In the genomic region with DNA sequence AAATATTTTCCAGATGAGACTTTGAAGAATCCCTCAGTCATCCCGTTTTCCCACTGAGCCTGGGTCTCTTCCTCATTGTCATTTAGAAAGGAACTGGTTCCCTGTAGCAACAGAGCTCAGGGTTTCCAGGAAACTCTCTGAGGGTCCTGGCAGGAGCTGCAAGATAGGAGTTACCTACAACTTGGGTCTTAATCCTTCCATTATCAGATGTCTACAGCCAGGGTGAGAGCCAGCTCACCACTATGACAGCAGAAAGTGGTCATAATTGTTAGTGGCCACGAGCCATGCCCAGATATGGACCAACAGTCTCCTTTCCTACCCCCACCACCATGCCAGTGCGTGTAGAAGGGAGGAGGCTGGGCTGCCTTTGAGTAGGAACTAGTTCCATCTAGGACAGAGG, we compare ENCODE assay signal across 20 mouse cellular contexts. TPM values are rescaled to one million over a fixed set of nuclear protein-coding genes. Genes with fewer than 3 reads are reported as not detected.
DNase-seq lines count a peak whose midpoint lies in the region; ATAC-seq and TF ChIP-seq lines count a peak whose summit lies in the region.
"Not testable (repeated sequence)": the region's sequence is repeated elsewhere in the genome, so short reads cannot be mapped to it uniquely, and the experiment has no call there.
"Had no signal": no experiment of that assay in that cellular context is flagged by ENCODE, and none has a peak within 500 bp of the region (broad histone marks: within the 10 kb centered on the region; RNA-seq: fewer than 3 reads in every experiment).

No protein-coding gene starts in this region.

- not testable (repeated sequence) for H3K9ac ChIP-seq in liver, embryonic 12.5 days; liver, embryonic 14.5 days (replicated peaks)

- not testable (repeated sequence) for H3K36me3 ChIP-seq in liver, embryonic 12.5 days; liver, embryonic 14.5 days (replicated peaks; ENCODE audit: control insufficient read depth, insufficient read depth, low read depth)

- not testable (repeated sequence) for H3K4me3 ChIP-seq in liver, embryonic 12.5 days; liver, embryonic 14.5 days (ENCODE audit: insufficient read depth in 1 of 2, low read depth in 2 of 2, low read length in 2 of 2)

- peak; percentile 74 for ATAC-seq in liver, embryonic 12.5 days
- ATAC-seq in liver, embryonic 14.5 days (ENCODE audit: insufficient read depth), result peak; percentile 37; the same call in 1 of the 2 replicates
- ATAC-seq in megakaryocyte-erythroid progenitor cell, adult 5-6 weeks (replicated peaks; ENCODE audit: low FRiP score, low TSS enrichment, poor library complexity, severe bottlenecking), result peak; percentile 62

- H3K27ac ChIP-seq in liver, embryonic 12.5 days; liver, embryonic 14.5 days: not testable (repeated sequence)

- peaks cover 22% of the 10 kb centered on the region for H3K4me1 ChIP-seq in liver, embryonic 12.5 days
- H3K4me1 ChIP-seq in liver, embryonic 14.5 days (replicated peaks; ENCODE audit: control insufficient read depth in 2 of 2, insufficient read depth in 2 of 2, low read length in 1 of 2), result not testable (repeated sequence)

- TF ChIP-seq EP300 in liver, embryonic 14.5 days (IDR thresholded peaks at IDR 0.05; ENCODE audit: low read depth), result not testable (repeated sequence)

- H3K4me2 ChIP-seq in liver, embryonic 12.5 days, result 0 out of 2 replicates have a peak overlapping the region, but pooled peaks have one; percentile 20
- not testable (repeated sequence) for H3K4me2 ChIP-seq in liver, embryonic 14.5 days (ENCODE audit: low read depth)

- H3K27me3 ChIP-seq in liver, embryonic 12.5 days (replicated peaks); liver, embryonic 14.5 days (ENCODE audit: control insufficient read depth, insufficient read depth, low read length): not testable (repeated sequence)

- not testable (repeated sequence) for H3K9me3 ChIP-seq in liver, embryonic 12.5 days (replicated peaks); liver, embryonic 14.5 days (ENCODE audit: control insufficient read depth, low read length)

- TF ChIP-seq CTCF in liver, embryonic 14.5 days (IDR thresholded peaks at IDR 0.05; ENCODE audit: low read depth), result not testable (repeated sequence)

- WGBS in liver, embryonic 12.5 days (ENCODE audit: insufficient replicate concordance), result 29% methylated on average over 3 of the region's 3 CpGs
- 20% methylated on average over 3 of the region's 3 CpGs for WGBS in liver, embryonic 14.5 days (ENCODE audit: insufficient replicate concordance)

- DNase-seq in heart, adult 11 months, result peak; percentile 48
- not testable (repeated sequence) for DNase-seq in liver, embryonic 14.5 days (ENCODE audit: low read depth in 3 of 3, low spot score in 3 of 3)
- peak; percentile 1 for DNase-seq in testis, postnatal 14 days (ENCODE audit: low spot score)

RNA-seq across cellular contexts. Expression of gene Pum2, which starts 23.9 kb away (rescaled TPM):
- polyA plus RNA-seq in liver, embryonic 12.5 days (2016; fragmentation: Nextera tagmentation; extraction: Ambion mirVana), result 26.5 and 26.7 TPM in 2 replicates
- 17.3 and 20.6 TPM in 2 replicates for polyA plus RNA-seq in liver, embryonic 14.5 days (2012; rRNA removed)
- 18.4 and 20.8 TPM in 2 replicates for polyA plus RNA-seq in liver, embryonic 14.5 days (2014; fragmentation: Nextera tagmentation; extraction: Ambion mirVana)
- 111 and 154 TPM in 2 replicates for total RNA-seq in megakaryocyte-erythroid progenitor cell, adult 5-6 weeks (2014; fragmentation: Nextera tagmentation)
- 109 and 153 TPM in 2 replicates for total RNA-seq in megakaryocyte-erythroid progenitor cell, adult 5-6 weeks (2017)

RNA-seq across cellular contexts. Expression of gene Slc7a15, which starts 51.2 kb away (rescaled TPM):
- polyA plus RNA-seq in liver, embryonic 12.5 days (2016; fragmentation: Nextera tagmentation; extraction: Ambion mirVana), result not detected in 2 replicates
- 0.06 TPM in 2 replicates for polyA plus RNA-seq in liver, embryonic 14.5 days (2012; rRNA removed)
- 0.11 and 0.16 TPM in 2 replicates for polyA plus RNA-seq in liver, embryonic 14.5 days (2014; fragmentation: Nextera tagmentation; extraction: Ambion mirVana)
- total RNA-seq in megakaryocyte-erythroid progenitor cell, adult 5-6 weeks (2014; fragmentation: Nextera tagmentation), result not detected in 2 replicates
- not detected in 2 replicates for total RNA-seq in megakaryocyte-erythroid progenitor cell, adult 5-6 weeks (2017)
- total RNA-seq: adrenal gland, adult 18-20 months; adrenal gland, adult 8-10 months; adrenal gland, postnatal 14 days; adrenal gland, postnatal 36 days; CH12.LX; G1E had no signal
- polyA plus RNA-seq: activated CD4-positive, CD25-positive, alpha-beta regulatory T cell, adult 4 months; CD4-positive, CD25-positive, alpha-beta regulatory T cell, adult 4 months; cortical plate, adult 2 months; embryonic facial prominence, embryonic 10.5 days; embryonic facial prominence, embryonic 12.5 days; embryonic facial prominence, embryonic 14.5 days; forebrain, embryonic 11.5 days; forebrain, embryonic 13.5 days; forebrain, embryonic 15.5 days; G1E had no signal
